Mouse (Mus musculus): ENCODE measurements around the gene Rpe.
A peak's percentile ranks its signal among the peaks of the same experiment; 100 is the strongest.
"Not testable (repeated sequence)": the region's sequence is repeated elsewhere in the genome, so short reads cannot be mapped to it uniquely, and the experiment has no call there.

Gene Rpe

GRCm38 (mm10) chr1:66700693-66701575, at the start of gene Rpe:
Gene Rpe, plus strand, starts transcription at chr1:66700831.
- DNase-seq, result peak; percentile 95

DNA sequence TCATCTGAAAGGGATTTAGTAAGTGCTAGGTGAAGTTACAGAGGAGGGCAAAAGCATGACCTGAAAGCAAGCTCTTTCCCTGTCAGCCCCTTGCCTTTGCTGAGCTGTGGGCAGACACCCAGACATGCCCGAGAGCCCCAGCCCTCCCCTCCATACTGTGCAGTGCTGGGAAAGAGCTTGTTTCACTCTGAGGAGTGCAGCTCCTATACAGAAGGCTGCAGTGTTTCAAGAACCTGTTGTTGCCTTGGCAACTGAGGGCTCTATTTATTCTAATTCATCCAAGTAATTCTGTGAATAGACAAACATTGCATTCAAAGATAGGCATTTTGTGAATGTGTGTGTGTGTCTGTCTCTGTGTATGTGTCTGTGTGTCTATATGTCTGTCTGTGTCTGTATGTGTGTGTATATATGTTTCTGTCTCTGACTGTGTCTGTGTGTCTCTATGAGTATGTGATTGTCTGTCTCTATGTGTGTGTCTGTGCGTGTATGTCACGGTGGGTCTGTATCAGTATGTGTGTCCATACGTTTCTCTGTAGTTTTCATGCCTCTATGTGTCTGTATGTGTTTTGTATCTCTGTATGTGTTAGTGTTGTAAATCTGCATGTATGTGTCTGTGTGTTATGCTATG, 45.4 kb upstream of the Rpe start:
- peak; percentile 4 for DNase-seq

- DNase-seq, result peak; percentile 32
Measured at GRCm38 (mm10) chr1:66655747-66656119, 44.9 kb upstream of the Rpe start.

DNA sequence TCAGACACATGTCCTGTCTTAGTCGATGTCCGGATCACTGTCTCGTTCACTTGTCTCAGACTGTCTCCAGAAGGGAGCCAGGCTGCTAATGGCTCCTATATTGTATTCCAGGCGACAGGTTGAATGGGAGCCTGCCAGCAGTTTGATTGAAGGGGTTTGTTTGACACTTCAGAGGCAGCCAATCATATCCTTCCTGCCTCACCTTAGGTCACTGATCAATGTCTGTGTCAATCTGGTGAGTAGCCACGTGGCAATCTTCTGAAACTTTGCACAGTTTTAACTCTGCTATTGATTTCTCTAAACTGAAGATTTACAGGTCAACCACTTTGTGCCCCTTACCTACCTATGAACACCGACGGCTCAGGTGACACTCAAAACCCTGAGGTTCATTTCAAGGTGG, 29.2 kb upstream of the Rpe start:
- no peak for DNase-seq

GRCm38 (mm10) chr1:66672812-66673211, 27.8 kb upstream of the Rpe start:
- DNase-seq, result no peak

GRCm38 (mm10) chr1:66677928-66678327, 22.7 kb upstream of the Rpe start:
- no peak for DNase-seq

- DNase-seq, result no peak
Measured at GRCm38 (mm10) chr1:66678662-66679061, 22.0 kb upstream of the Rpe start.

DNA sequence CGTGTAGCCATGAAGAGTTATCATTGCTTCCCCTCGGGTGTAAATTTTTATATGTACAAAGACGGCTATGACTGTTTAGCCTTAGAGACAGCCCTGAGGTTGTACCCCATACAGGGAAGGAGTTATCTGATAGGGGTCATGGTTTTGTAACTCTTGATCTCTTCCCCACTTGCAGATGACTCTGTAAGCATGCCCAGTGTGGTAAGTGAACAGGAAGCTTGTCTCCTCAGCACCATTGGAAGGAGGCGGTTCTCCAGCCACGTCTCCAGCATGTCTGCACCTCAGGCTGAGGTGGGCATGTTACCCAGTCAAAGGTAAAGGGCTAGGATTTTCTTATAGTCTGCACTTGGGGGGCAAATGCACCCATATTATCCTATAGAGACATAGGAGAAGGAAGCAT, 17.7 kb upstream of the Rpe start:
- DNase-seq, result no peak

DNA sequence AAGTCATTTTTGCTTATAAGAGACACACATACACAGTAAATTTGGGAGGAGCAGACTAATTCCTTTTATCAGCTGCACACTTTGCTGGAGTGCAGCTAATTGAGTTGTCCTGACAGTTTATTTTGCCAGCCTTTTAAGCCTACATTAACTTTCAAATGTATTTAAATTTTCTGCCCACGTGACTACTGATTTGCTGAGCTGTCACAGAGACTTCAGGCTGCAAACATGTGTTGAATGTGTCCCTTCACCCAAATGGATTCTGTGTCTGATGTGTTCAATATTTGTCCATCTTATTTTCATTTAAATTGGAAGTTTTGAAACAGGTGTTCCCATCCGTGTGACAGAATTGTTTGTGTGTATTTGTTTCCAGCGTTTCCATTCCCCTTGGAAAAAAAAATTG, 8.9 kb upstream of the Rpe start:
- no peak for DNase-seq

- DNase-seq, result no peak
Measured at GRCm38 (mm10) chr1:66692308-66692707, 8.3 kb upstream of the Rpe start.

DNA sequence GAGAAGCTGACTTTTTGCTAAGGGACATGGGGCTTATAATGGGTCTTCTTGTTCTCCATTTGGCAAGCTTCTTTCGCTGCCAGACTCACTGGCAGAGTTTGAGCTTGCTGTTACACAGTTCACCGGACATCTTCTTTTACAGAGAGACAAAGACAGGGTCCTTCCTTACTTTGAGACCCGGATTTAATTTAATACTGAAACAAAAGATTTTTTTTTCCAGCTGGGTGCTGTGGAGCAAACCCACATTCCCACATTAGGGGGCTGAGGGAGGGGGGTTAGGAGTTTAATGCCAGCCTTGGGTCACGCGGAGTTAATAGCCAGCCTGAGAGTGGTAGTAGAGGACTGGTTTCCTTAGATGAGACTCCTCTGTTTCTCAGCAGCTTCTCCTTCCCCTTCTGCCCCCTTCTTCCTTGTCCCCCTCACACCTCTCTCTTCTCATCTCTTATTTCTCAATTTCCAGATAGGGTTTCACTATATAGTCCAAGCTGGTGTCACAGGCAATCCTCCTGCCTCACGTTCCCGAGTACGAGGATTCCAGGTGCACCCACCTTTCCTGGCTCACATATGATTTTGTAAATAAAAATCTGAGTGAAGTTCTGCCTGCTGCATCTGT, 7.7 kb upstream of the Rpe start:
- no peak for DNase-seq

- DNase-seq, result no peak
Measured at GRCm38 (mm10) chr1:66694266-66694665, 6.4 kb upstream of the Rpe start.

GRCm38 (mm10) chr1:66695296-66695695, 5.3 kb upstream of the Rpe start:
- no peak for DNase-seq

GRCm38 (mm10) chr1:66699630-66700029, 1.0 kb upstream of the Rpe start:
- not testable (repeated sequence) for DNase-seq

- DNase-seq, result peak; percentile 28
Measured at GRCm38 (mm10) chr1:66700149-66700692, 410 bp upstream of the Rpe start.

DNA sequence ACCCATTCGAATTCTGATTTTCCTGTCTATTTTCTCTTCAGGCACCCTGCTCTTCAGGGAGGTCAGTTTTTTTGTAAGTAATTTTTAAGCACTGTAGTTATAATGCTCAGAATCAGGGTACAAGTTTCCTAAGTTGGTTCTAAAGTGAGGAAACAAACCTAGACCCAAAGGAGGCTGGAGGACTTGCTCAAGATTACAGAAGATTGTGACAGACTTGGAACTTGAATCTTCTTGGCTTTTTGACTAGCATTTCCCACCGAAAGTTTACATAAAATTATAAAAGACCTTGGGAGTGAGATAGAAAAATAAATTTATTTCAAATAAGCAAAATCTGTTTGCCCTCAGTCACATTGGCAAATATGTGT, 927 bp downstream of the Rpe start:
- peak; percentile 28 for DNase-seq

DNA sequence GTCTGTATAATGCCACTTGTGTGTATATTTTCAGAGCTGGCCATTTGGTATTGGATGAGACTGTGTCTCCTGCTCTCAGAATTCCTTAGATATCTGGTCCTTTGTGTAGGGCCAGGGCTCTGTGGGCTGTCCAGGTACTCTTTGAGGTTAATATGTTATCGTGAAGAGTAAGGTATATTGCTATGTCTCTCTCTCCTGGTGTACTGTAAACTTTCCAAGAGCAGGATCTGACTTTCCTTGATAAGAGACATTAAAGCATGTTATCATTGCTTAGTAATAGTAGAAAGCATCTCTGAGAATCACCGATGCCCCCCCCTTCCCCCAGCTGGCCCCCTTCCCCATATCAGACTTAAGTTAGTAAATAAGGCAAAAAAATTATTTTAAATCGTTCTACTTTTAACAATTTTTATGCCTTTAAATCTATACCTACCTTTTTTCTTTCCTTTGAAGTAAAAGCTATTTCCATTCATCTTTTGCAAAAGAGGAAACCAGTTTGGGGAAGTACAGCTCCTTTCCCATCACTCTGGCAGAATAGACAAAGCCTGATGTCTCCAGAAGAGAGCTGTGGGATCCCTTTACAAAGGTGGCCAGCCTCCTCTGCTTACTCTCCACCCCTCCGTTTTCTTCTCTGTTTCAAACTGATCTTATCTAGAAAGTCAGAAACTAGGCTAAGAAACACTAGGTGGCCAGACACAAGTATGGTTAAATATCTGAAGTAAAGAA, 2.2 kb downstream of the Rpe start:
- DNase-seq, result no peak

- DNase-seq, result no peak
Measured at GRCm38 (mm10) chr1:66704523-66704922, 3.9 kb downstream of the Rpe start.

DNA sequence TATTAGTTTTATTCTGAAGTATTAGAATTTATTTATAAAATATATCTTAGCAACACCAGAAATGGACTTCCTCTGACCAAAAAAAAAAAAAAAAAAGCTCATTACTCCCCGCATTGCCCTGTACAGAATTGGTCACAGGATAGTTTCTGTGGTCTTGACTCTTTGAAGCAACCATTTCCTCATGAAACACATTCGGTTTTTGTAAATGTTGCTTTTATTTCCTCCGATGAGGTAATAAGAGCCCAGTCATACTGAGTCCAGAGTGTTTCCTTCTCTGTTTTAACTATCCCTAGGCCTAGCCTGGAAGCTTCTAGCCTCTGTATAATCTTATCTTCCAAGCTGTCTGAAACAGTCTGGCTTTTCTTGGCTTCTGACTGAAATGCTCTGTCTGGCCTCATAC, 12.2 kb downstream of the Rpe start:
- no peak for DNase-seq

DNA sequence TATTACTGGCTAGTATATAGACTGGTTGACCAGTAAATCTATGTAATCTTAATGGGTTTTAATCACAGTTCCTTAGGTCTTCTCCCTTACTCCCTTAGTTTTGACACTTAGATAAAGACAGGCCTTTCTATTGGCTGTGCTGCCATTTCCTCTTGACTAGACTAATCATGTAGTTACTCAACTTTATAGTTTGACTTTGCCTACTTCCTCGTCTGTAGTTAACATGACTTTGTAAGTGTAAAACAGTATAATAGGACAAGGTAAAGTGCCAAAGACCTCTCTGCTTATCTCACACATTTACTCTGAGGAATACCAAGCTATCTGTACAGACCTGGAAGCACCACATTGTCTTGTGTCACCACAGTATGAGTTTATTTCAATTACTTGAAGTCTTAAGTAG, 29.9 kb downstream of the Rpe start:
- no peak for DNase-seq

DNA sequence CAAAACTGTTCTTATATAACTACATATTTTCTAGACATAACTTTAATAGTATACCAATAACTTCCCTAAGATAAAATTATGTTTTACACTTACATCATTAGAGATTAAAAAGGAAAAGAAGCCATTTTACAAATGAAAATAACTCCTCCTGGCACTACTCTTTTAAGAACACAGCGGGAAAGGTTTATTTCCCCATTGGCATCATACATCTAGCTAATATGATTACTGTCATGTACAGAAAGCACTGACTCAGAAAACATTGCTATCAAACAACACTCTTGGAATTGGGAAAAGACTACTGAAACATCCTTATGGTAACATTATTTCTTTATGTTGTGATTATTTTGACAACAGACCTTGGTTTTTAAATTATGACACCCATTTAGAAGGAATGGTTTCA, 68.1 kb downstream of the Rpe start:
- no peak for DNase-seq
